Mouse (Mus musculus): ENCODE measurements at regions not wholly inside any gene's neighbourhood (a gene's known extent, or its start where the extent isn't known, plus 50 kb on each side); places are given as distances from the start of the nearest gene placed in this dataset.

GRCm38 (mm10) chrX:129546016-129546415 lies 203.5 kb upstream of the Diaph2 start:
- in situ Hi-C loops (cut with MboI; ENCODE audit: low pct_unique_long_range_greater_than_20kb in 1 of 2, low sequenced_read_pairs in 2 of 2, unreplicated experiment in 1 of 2), result no loop called here

GRCm38 (mm10) chrX:129547606-129548005 lies 201.9 kb upstream of the Diaph2 start:
- in situ Hi-C loops (cut with MboI; ENCODE audit: low pct_unique_long_range_greater_than_20kb in 1 of 2, low sequenced_read_pairs in 2 of 2, unreplicated experiment in 1 of 2), result no loop called here

GRCm38 (mm10) chrX:129556001-129556400 lies 193.5 kb upstream of the Diaph2 start:
- in situ Hi-C loops (cut with MboI; ENCODE audit: low pct_unique_long_range_greater_than_20kb in 1 of 2, low sequenced_read_pairs in 2 of 2, unreplicated experiment in 1 of 2), result no loop called here

GRCm38 (mm10) chrX:129599491-129599890 lies 150.1 kb upstream of the Diaph2 start:
- in situ Hi-C loops (cut with MboI; ENCODE audit: low pct_unique_long_range_greater_than_20kb in 1 of 2, low sequenced_read_pairs in 2 of 2, unreplicated experiment in 1 of 2), result no loop called here

GRCm38 (mm10) chrX:129607842-129608241 lies 141.7 kb upstream of the Diaph2 start:
- in situ Hi-C loops (cut with MboI; ENCODE audit: low pct_unique_long_range_greater_than_20kb in 1 of 2, low sequenced_read_pairs in 2 of 2, unreplicated experiment in 1 of 2), result loop anchor here (25.0 kb wide), 1 partner anchor 296 kb away; no protein-coding TSS in a partner anchor

- in situ Hi-C loops (cut with MboI; ENCODE audit: low pct_unique_long_range_greater_than_20kb in 1 of 2, low sequenced_read_pairs in 2 of 2, unreplicated experiment in 1 of 2), result loop anchor here (25.0 kb wide), 1 partner anchor 299 kb away; no protein-coding TSS in a partner anchor
Observed at GRCm38 (mm10) chrX:129611500-129611899, 138.0 kb upstream of the Diaph2 start.

GRCm38 (mm10) chrX:129637016-129637415 lies 112.5 kb upstream of the Diaph2 start:
- in situ Hi-C loops (cut with MboI; ENCODE audit: low pct_unique_long_range_greater_than_20kb in 1 of 2, low sequenced_read_pairs in 2 of 2, unreplicated experiment in 1 of 2), result no loop called here

- in situ Hi-C loops (cut with MboI; ENCODE audit: low pct_unique_long_range_greater_than_20kb in 1 of 2, low sequenced_read_pairs in 2 of 2, unreplicated experiment in 1 of 2), result no loop called here
Observed at GRCm38 (mm10) chrX:129645106-129645505, 104.4 kb upstream of the Diaph2 start.

GRCm38 (mm10) chrX:129656906-129657305 lies 92.6 kb upstream of the Diaph2 start:
- in situ Hi-C loops (cut with MboI; ENCODE audit: low pct_unique_long_range_greater_than_20kb in 1 of 2, low sequenced_read_pairs in 2 of 2, unreplicated experiment in 1 of 2), result no loop called here

GRCm38 (mm10) chrX:129690677-129691076 lies 58.9 kb upstream of the Diaph2 start:
- in situ Hi-C loops (cut with MboI; ENCODE audit: low pct_unique_long_range_greater_than_20kb in 1 of 2, low sequenced_read_pairs in 2 of 2, unreplicated experiment in 1 of 2), result no loop called here
